Mouse (Mus musculus): ENCODE measurements at regions not wholly inside any gene's neighbourhood (a gene's known extent, or its start where the extent isn't known, plus 50 kb on each side); places are given as distances from the start of the nearest gene placed in this dataset.

DNA sequence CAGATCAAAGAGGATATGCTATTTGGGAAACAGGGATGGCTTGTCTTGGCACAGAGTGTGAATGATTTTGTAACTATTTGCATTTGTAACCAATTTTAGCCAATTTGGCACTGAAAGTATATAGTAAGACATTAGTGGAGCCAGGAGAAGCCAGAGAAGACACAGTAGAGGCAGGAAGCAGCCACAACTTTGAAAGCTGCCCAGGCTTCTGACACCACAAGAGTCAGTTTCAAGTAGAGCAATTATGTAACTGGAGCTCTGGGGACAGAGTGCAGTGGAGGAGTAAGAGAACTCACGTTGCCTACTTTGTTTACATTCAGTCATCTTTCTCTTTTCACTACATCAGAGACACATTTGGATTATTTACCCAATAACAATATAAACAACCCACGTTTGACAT lies 1956.5 kb upstream of the Lrrc6 start:
- TF ChIP-seq CTCF (IDR thresholded peaks at IDR 0.05; ENCODE audit: borderline replicate concordance, control insufficient read depth, extremely low read depth, insufficient read depth, low read length, poor library complexity) (no peak), POLR2A (IDR thresholded peaks at IDR 0.05; ENCODE audit: control insufficient read depth, extremely low read depth, insufficient read depth, low read length, poor library complexity) (no peak)
